Mouse (Mus musculus): ENCODE measurements at regions not wholly inside any gene's neighbourhood (a gene's known extent, or its start where the extent isn't known, plus 50 kb on each side); places are given as distances from the start of the nearest gene placed in this dataset.
A peak's percentile ranks its signal among the peaks of the same experiment; 100 is the strongest.

DNA sequence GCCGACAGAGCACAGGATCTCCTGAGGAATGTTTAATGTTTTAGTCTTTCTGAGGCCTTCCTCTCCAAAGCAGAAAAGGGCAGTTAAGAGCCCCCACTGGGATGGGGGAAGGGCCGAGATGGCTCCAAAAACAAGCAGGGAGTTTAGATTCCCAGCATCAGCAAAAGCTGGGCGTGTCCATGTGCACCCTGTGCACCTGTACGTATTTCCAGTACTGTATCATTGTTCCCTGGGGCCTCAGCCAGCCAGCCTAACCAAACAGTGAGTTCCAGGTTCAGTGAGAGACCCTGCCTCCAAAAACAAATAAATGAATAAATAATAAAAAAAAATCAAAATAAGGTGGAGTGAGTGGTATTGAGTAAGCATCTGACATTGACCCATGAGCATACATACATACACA is 50.8 kb upstream of the Olfm1 start:
- no peak for DNase-seq (ENCODE audit: low spot score in 2 of 2)

- DNase-seq (ENCODE audit: low spot score in 2 of 2): no peak
These were observed 51.2 kb upstream of the Olfm1 start for GRCm38 (mm10) chr2:28141556-28141955.

- DNase-seq (ENCODE audit: low spot score in 2 of 2): peak in 1 of 2 experiments; percentile 26
These were observed 53.9 kb upstream of the Fcnb start for GRCm38 (mm10) chr2:28138583-28138982.

DNA sequence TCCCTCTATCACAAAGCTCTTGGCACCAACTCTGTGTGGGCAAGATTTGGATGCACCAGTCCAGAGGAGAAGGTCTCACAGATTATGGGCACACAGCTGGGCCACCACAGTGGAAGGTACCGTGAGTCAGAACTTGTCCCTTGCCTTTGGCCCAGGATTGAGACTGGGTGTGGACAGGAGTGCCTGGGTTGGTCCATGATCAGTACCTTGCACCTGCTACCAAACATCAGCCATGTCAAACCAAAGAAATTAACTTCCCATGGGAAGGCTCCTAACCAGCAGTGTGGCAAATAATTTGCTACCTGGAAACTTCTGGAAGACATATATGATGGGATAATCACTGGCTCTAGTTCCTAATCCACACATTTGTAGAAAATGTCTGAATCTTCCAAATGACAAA is 49.9 kb upstream of the Fcnb start:
- no peak for DNase-seq (ENCODE audit: low spot score in 2 of 2)

Measured in gastrocnemius, postnatal 4 days (tissue).